Mouse (Mus musculus) c-Kit-positive CD71-positive TER-119-positive erythroid progenitor cells, embryonic 14.5 days (primary cell): ENCODE results near the gene Rgl2.
"Not testable (repeated sequence)": the region's sequence is repeated elsewhere in the genome, so short reads cannot be mapped to it uniquely, and the experiment has no call there.

Experiments used
- DNase-seq: peaks from one replicate; pipeline ENCODE4 v3.0.0-alpha.2; 2013; ENCODE audit warnings: low spot score

The Rgl2 gene

GRCm38 (mm10) chr17:33929371-33930279, at the start of gene Rgl2:
Gene Rgl2, plus strand, starts transcription at chr17:33929543.
- peak; percentile 93 for DNase-seq

GRCm38 (mm10) chr17:33884320-33884719, 45.0 kb upstream of the Rgl2 start:
- not testable (repeated sequence) for DNase-seq

- DNase-seq = not testable (repeated sequence)
These were observed 41.5 kb upstream of the Rgl2 start for GRCm38 (mm10) chr17:33887802-33888201.

GRCm38 (mm10) chr17:33888230-33888629, 41.1 kb upstream of the Rgl2 start:
- DNase-seq = not testable (repeated sequence)

GRCm38 (mm10) chr17:33889941-33890532, 39.3 kb upstream of the Rgl2 start:
- not testable (repeated sequence) for DNase-seq

GRCm38 (mm10) chr17:33890533-33891059, 38.7 kb upstream of the Rgl2 start, which contains the start of gene Kifc1:
Gene Kifc1, minus strand, starts transcription at chr17:33890661.
- DNase-seq = peak; percentile 99

GRCm38 (mm10) chr17:33891357-33891756, 38.0 kb upstream of the Rgl2 start:
- no peak for DNase-seq

GRCm38 (mm10) chr17:33891892-33892291, 37.5 kb upstream of the Rgl2 start:
- not testable (repeated sequence) for DNase-seq

GRCm38 (mm10) chr17:33892429-33892828, 36.9 kb upstream of the Rgl2 start:
- no peak for DNase-seq

GRCm38 (mm10) chr17:33893011-33893410, 36.3 kb upstream of the Rgl2 start:
- DNase-seq = not testable (repeated sequence)

GRCm38 (mm10) chr17:33897114-33897794, 32.1 kb upstream of the Rgl2 start:
- DNase-seq = peak; percentile 83

GRCm38 (mm10) chr17:33898193-33898592, 31.1 kb upstream of the Rgl2 start:
- not testable (repeated sequence) for DNase-seq

GRCm38 (mm10) chr17:33899642-33900041, 29.7 kb upstream of the Rgl2 start:
- no peak for DNase-seq

GRCm38 (mm10) chr17:33900281-33900988, 28.9 kb upstream of the Rgl2 start:
- DNase-seq = no peak

- DNase-seq = no peak
These were observed 28.4 kb upstream of the Rgl2 start for GRCm38 (mm10) chr17:33900989-33901314.

GRCm38 (mm10) chr17:33901653-33902052, 27.7 kb upstream of the Rgl2 start:
- no peak for DNase-seq

GRCm38 (mm10) chr17:33902079-33902478, 27.3 kb upstream of the Rgl2 start:
- DNase-seq = no peak

- DNase-seq = peak; percentile 35
These were observed 26.9 kb upstream of the Rgl2 start for GRCm38 (mm10) chr17:33902491-33902890.

GRCm38 (mm10) chr17:33903911-33904651, 25.3 kb upstream of the Rgl2 start:
- not testable (repeated sequence) for DNase-seq

- DNase-seq = not testable (repeated sequence)
These were observed 24.5 kb upstream of the Rgl2 start, which contains the start of gene Platr17 for GRCm38 (mm10) chr17:33904835-33905234. Gene Platr17, plus strand, starts transcription at chr17:33905135.
